Mouse (Mus musculus) kidney, embryonic 16.5 days (tissue): Measurements from ENCODE around the gene Siah2. TPM values are rescaled to one million over a fixed set of nuclear protein-coding genes. Genes with fewer than 3 reads are reported as not detected.

Source experiments
- ATAC-seq: fragments of 200-750 bp; cut with Nextera tagmentation; 2 replicates; pipeline ENCODE4 v1.8.0; 2017; ENCODE audit warnings: moderate TSS enrichment; ENCODE audit not compliant: low FRiP score, low TSS enrichment
- H3K27ac ChIP-seq: fragments of 300-500 bp; sonication (generic); 2 replicates; pipeline ENCODE4 v1.5.1; 2014; ENCODE audit warnings: low read length
- H3K27me3 ChIP-seq: fragments of 300-500 bp; sonication (generic); 2 replicates; pipeline ENCODE4 v1.6.1; 2014; ENCODE audit warnings: low read length, control low read depth, mixed read lengths; ENCODE audit not compliant: insufficient read depth
- H3K36me3 ChIP-seq: fragments of 300-500 bp; sonication (generic); 2 replicates; pipeline ENCODE4 v1.6.1; 2014; ENCODE audit warnings: low read length, control low read depth, mixed read lengths; ENCODE audit not compliant: insufficient read depth
- H3K4me1 ChIP-seq: fragments of 300-500 bp; sonication (generic); 2 replicates; pipeline ENCODE4 v1.6.1; 2014; ENCODE audit warnings: low read length, control low read depth, mixed read lengths; ENCODE audit not compliant: insufficient read depth
- H3K4me2 ChIP-seq: fragments of 300-500 bp; sonication (generic); replicated peaks from 2 replicates; pipeline ENCODE4 v1.6.1; 2014; ENCODE audit warnings: low read depth, low read length
- H3K4me3 ChIP-seq: fragments of 300-500 bp; sonication (generic); 2 replicates; pipeline ENCODE4 v1.5.1; 2014; ENCODE audit warnings: mild to moderate bottlenecking, low read length
- H3K9ac ChIP-seq: fragments of 300-500 bp; sonication (generic); replicated peaks from 2 replicates; pipeline ENCODE4 v1.6.1; 2014; ENCODE audit warnings: low read length
- H3K9me3 ChIP-seq: fragments of 300-500 bp; sonication (generic); 2 replicates; pipeline ENCODE4 v1.6.1; 2016; ENCODE audit warnings: low read length, control low read depth
- WGBS: fragments of 180-500 bp; shearing (Covaris S2); extraction: QIAGEN DNeasy Blood & Tissue Kit; methylation state at CpG from one replicate; pipeline ENCODE4 v1.1.7; 2014; 5-methylcytosine and 5-hydroxymethylcytosine counted together
- polyA plus RNA-seq: library from polyadenylated mRNA; unstranded; fragments of >200 nt; fragmentation: Nextera tagmentation; extraction: Ambion mirVana; gene quantifications from 2 replicates; pipeline ENCODE4 v1.2.1, GENCODE M21; 2015

The Siah2 gene
- 3.7 and 3.9 TPM in 2 replicates for polyA plus RNA-seq

- under 1% methylated on average over 72 of the region's 87 CpGs for WGBS
- H3K27ac ChIP-seq = peak within 1 kb of the TSS; percentile 80
- peaks cover 12% of the 10 kb centered on the region; the same call in 1 of the 2 replicates for H3K4me1 ChIP-seq
- peak within 1 kb of the TSS; percentile 80 for H3K4me3 ChIP-seq
- H3K9ac ChIP-seq = peak within 1 kb of the TSS; percentile 89
- H3K9me3 ChIP-seq = no peaks in the 10 kb centered on the region
- H3K27me3 ChIP-seq = peaks cover 8% of the 10 kb centered on the region; the same call in 1 of the 2 replicates
- no peaks in the 10 kb centered on the region for H3K36me3 ChIP-seq
- peak within 1 kb of the TSS; percentile 93 for H3K4me2 ChIP-seq
- ATAC-seq = peak; percentile 94
Measured at GRCm38 (mm10) chr3:58691997-58692721, at the start of gene Siah2. Siah2 (minus strand) TSS chr3:58692400.

- Histone ChIP-seq H3K9me3 (no peaks in the 10 kb centered on the region), H3K4me2 (no peak overlapping the region), H3K27me3 (no peaks in the 10 kb centered on the region), H3K36me3 (no peaks in the 10 kb centered on the region), H3K4me3 (no peak overlapping the region), H3K4me1 (no peaks in the 10 kb centered on the region), H3K9ac (no peak overlapping the region), H3K27ac (no peak overlapping the region)
- ATAC-seq = no peak
- 75% methylated on average over 2 of the region's 2 CpGs for WGBS
Measured at GRCm38 (mm10) chr3:58739536-58739935, 47.3 kb upstream of the Siah2 start.

- H3K27ac ChIP-seq = no peak overlapping the region
- ATAC-seq = no peak
- no peak overlapping the region for H3K4me3 ChIP-seq
- H3K9me3 ChIP-seq = no peaks in the 10 kb centered on the region
- H3K27me3 ChIP-seq = no peaks in the 10 kb centered on the region
- no peaks in the 10 kb centered on the region for H3K36me3 ChIP-seq
- no peaks in the 10 kb centered on the region for H3K4me1 ChIP-seq
- H3K9ac ChIP-seq = no peak overlapping the region
- H3K4me2 ChIP-seq = no peak overlapping the region
- WGBS = 35% methylated on average over 6 of the region's 6 CpGs
Measured at GRCm38 (mm10) chr3:58738346-58739089, 46.3 kb upstream of the Siah2 start.

GRCm38 (mm10) chr3:58731520-58731919 lies 39.3 kb upstream of the Siah2 start:
- 64% methylated on average over 5 of the region's 5 CpGs for WGBS
- Histone ChIP-seq H3K4me3 (no peak overlapping the region), H3K4me2 (no peak overlapping the region), H3K27me3 (no peaks in the 10 kb centered on the region), H3K9me3 (no peaks in the 10 kb centered on the region), H3K36me3 (no peaks in the 10 kb centered on the region), H3K4me1 (no peaks in the 10 kb centered on the region), H3K27ac (no peak overlapping the region), H3K9ac (no peak overlapping the region)
- no peak for ATAC-seq

GRCm38 (mm10) chr3:58730580-58730979 lies 38.4 kb upstream of the Siah2 start:
- Histone ChIP-seq H3K9me3 (no peaks in the 10 kb centered on the region), H3K27ac (no peak overlapping the region), H3K27me3 (no peaks in the 10 kb centered on the region), H3K9ac (no peak overlapping the region), H3K36me3 (no peaks in the 10 kb centered on the region), H3K4me1 (no peaks in the 10 kb centered on the region), H3K4me3 (no peak overlapping the region), H3K4me2 (no peak overlapping the region)
- 72% methylated on average over 3 of the region's 3 CpGs for WGBS
- no peak for ATAC-seq

- ATAC-seq = no peak
- Histone ChIP-seq H3K9ac (no peak overlapping the region), H3K4me1 (no peaks in the 10 kb centered on the region), H3K36me3 (no peaks in the 10 kb centered on the region), H3K27me3 (no peaks in the 10 kb centered on the region), H3K4me3 (no peak overlapping the region), H3K27ac (no peak overlapping the region), H3K9me3 (no peaks in the 10 kb centered on the region), H3K4me2 (no peak overlapping the region)
Measured at GRCm38 (mm10) chr3:58729549-58729948, 37.3 kb upstream of the Siah2 start.

GRCm38 (mm10) chr3:58727601-58728000 lies 35.4 kb upstream of the Siah2 start:
- no peak for ATAC-seq
- 86% methylated on average over 4 of the region's 4 CpGs for WGBS

GRCm38 (mm10) chr3:58727012-58727411 lies 34.8 kb upstream of the Siah2 start:
- Histone ChIP-seq H3K36me3 (no peaks in the 10 kb centered on the region), H3K9me3 (no peaks in the 10 kb centered on the region), H3K27me3 (no peaks in the 10 kb centered on the region), H3K9ac (no peak overlapping the region), H3K27ac (no peak overlapping the region), H3K4me1 (no peaks in the 10 kb centered on the region), H3K4me2 (no peak overlapping the region), H3K4me3 (no peak overlapping the region)
- 49% methylated on average over 3 of the region's 3 CpGs for WGBS
- ATAC-seq = no peak

More at GRCm38 (mm10) chr3:58727601-58728000, 35.4 kb upstream of the Siah2 start:
- H3K27me3 ChIP-seq = no peaks in the 10 kb centered on the region
- H3K27ac ChIP-seq = no peak overlapping the region
- H3K36me3 ChIP-seq = no peaks in the 10 kb centered on the region
- no peak overlapping the region for H3K4me3 ChIP-seq
- H3K4me2 ChIP-seq = no peak overlapping the region
- no peaks in the 10 kb centered on the region for H3K9me3 ChIP-seq
- no peak overlapping the region for H3K9ac ChIP-seq
- H3K4me1 ChIP-seq = no peaks in the 10 kb centered on the region

- Histone ChIP-seq H3K27me3 (no peaks in the 10 kb centered on the region), H3K4me2 (no peak overlapping the region), H3K4me3 (no peak overlapping the region), H3K4me1 (no peaks in the 10 kb centered on the region), H3K36me3 (no peaks in the 10 kb centered on the region), H3K27ac (no peak overlapping the region), H3K9ac (no peak overlapping the region), H3K9me3 (no peaks in the 10 kb centered on the region)
- ATAC-seq = no peak
- 78% methylated on average over 3 of the region's 3 CpGs for WGBS
Measured at GRCm38 (mm10) chr3:58726374-58726773, 34.2 kb upstream of the Siah2 start.

- H3K4me3 ChIP-seq = no peak overlapping the region
- no peak for ATAC-seq
- no peak overlapping the region for H3K9ac ChIP-seq
- H3K27me3 ChIP-seq = no peaks in the 10 kb centered on the region
- no peak overlapping the region for H3K4me2 ChIP-seq
- H3K27ac ChIP-seq = no peak overlapping the region
- H3K36me3 ChIP-seq = no peaks in the 10 kb centered on the region
- H3K9me3 ChIP-seq = no peaks in the 10 kb centered on the region
- H3K4me1 ChIP-seq = no peaks in the 10 kb centered on the region
Measured at GRCm38 (mm10) chr3:58724815-58725214, 32.6 kb upstream of the Siah2 start.
